Mouse (Mus musculus): ENCODE measurements at regions not wholly inside any gene's neighbourhood (a gene's known extent, or its start where the extent isn't known, plus 50 kb on each side); places are given as distances from the start of the nearest gene placed in this dataset.

DNA sequence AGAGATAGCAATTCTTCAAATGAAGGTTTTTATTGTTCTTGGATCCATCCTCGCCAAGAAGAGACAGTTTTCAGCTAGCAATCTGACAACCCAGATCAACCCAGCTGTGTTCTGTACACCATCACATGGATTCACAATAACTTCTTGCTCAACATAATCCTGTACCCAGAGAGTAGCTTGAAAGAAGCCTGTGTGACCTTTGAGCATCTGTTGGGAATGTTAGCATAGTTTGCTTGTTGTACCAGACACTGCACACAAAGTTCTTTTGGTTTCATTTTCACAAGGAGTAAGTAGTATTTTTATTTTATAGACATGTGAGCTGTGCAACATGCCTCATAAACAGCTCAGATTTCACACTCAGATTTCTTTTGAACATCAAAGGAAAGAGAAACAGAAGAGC lies 136.0 kb downstream of the Gm9733 start:
- Histone ChIP-seq H3K4me1 (ENCODE audit: control insufficient read depth in 1 of 2, insufficient read depth in 2 of 2, low read length in 2 of 2) (no peaks in the 10 kb centered on the region; a peak in 1 of 4 replicates), H3K9me3 (replicated peaks; ENCODE audit: insufficient read depth, low read length) (no peaks in the 10 kb centered on the region), H3K4me3 (ENCODE audit: control insufficient read depth in 1 of 2, insufficient read depth in 1 of 2, low read depth in 2 of 2, low read length in 2 of 2) (no peak overlapping the region), H3K9ac (ENCODE audit: control insufficient read depth, low read depth, low read length, poor library complexity, severe bottlenecking) (no peak overlapping the region), H3K27ac (ENCODE audit: control insufficient read depth, low read depth, low read length) (no peak overlapping the region), H3K36me3 (ENCODE audit: control insufficient read depth in 1 of 2, insufficient read depth in 2 of 2, low read length in 2 of 2) (no peaks in the 10 kb centered on the region), H3K27me3 (ENCODE audit: control insufficient read depth in 1 of 2, insufficient read depth in 2 of 2, low read length in 2 of 2) (no peaks in the 10 kb centered on the region), H3K79me2 (ENCODE audit: control insufficient read depth, insufficient read depth, low read length, poor library complexity) (no peaks in the 10 kb centered on the region)
- TF ChIP-seq JUND (IDR thresholded peaks at IDR 0.05; ENCODE audit: low read depth, low read length), result no peak
- TF ChIP-seq UBTF (IDR thresholded peaks at IDR 0.05; ENCODE audit: borderline replicate concordance, insufficient read depth, low read depth, low read length), result no peak
- TF ChIP-seq USF1 (IDR thresholded peaks at IDR 0.05; ENCODE audit: low read depth, low read length), result no peak
- no peak for TF ChIP-seq ZNF384 (IDR thresholded peaks at IDR 0.05; ENCODE audit: low read depth, low read length)
- TF ChIP-seq MAZ (IDR thresholded peaks at IDR 0.05; ENCODE audit: low read depth, low read length), result no peak
- no peak for DNase-seq (ENCODE audit: low read depth, low spot score)

DNA sequence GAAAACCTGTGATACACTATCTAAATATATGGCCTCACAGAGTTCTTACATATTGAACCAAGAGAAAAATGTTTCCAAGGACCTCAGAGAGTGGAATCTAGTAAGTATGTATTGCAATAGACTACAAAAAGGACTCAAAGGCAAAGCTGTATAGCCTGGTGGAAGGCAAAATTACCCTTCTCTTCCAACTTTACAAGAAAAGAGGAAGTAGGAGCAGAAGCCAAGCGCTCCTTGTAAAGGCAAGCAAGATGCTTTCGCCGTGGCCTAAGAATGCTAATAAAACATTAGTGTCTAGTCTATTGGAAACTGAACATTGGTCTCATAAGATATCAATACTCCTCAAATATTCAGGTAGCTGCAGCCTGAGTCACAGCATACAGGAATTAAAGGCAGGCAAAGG lies 134.0 kb downstream of the Gm9733 start:
- H3K27me3 ChIP-seq (ENCODE audit: control insufficient read depth in 1 of 2, insufficient read depth in 2 of 2, low read length in 2 of 2), result 0 out of 4 replicates have a peak, but pooled peaks cover 0 to 2% of the 10 kb centered on the region in 2 experiments
- TF ChIP-seq SMC3 (IDR thresholded peaks at IDR 0.05; ENCODE audit: low read depth, low read length) (peak; percentile 22), POLR2AphosphoS5 (IDR thresholded peaks at IDR 0.05; ENCODE audit: borderline replicate concordance, low read depth, low read length) (no peak)
- no peaks in the 10 kb centered on the region for H3K36me3 ChIP-seq (ENCODE audit: control insufficient read depth in 1 of 2, insufficient read depth in 2 of 2, low read length in 2 of 2)

DNA sequence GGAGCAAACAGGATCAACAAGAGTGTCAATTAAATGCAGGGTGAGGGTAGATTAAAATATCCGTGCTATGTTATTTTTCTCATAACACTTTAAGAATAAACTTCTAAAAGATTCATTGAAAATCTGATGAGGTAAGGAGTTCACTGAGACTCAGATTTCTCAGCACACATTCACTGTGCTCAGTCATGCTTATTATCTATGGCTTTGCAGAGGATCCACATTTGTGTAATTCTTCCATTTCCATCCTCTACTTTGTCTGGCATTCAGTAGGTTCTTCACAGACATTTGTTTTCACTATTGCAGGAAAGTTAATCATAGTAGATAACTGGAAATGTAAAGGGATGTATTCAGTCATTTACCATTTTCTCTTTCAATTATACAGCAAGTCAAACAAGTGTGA lies 131.8 kb downstream of the Gm9733 start:
- H3K27ac ChIP-seq (ENCODE audit: control insufficient read depth, low read depth, low read length), result no peak overlapping the region
- H3K79me2 ChIP-seq (ENCODE audit: control insufficient read depth, insufficient read depth, low read length, poor library complexity), result no peaks in the 10 kb centered on the region

More for the DNA sequence above, 134.0 kb downstream of the Gm9733 start:
- no peak overlapping the region for H3K4me3 ChIP-seq (ENCODE audit: control insufficient read depth in 1 of 2, insufficient read depth in 1 of 2, low read depth in 2 of 2, low read length in 2 of 2)
- no peaks in the 10 kb centered on the region; a peak in 1 of 4 replicates for H3K4me1 ChIP-seq (ENCODE audit: control insufficient read depth in 1 of 2, insufficient read depth in 2 of 2, low read length in 2 of 2)
- H3K9me3 ChIP-seq (replicated peaks; ENCODE audit: insufficient read depth, low read length), result no peaks in the 10 kb centered on the region
- H3K79me2 ChIP-seq (ENCODE audit: control insufficient read depth, insufficient read depth, low read length, poor library complexity), result no peaks in the 10 kb centered on the region
- no peak overlapping the region for H3K27ac ChIP-seq (ENCODE audit: control insufficient read depth, low read depth, low read length)
- DNase-seq (ENCODE audit: low read depth, low spot score), result peak; percentile 62
- H3K9ac ChIP-seq (ENCODE audit: control insufficient read depth, low read depth, low read length, poor library complexity, severe bottlenecking), result no peak overlapping the region

More for the DNA sequence above, 131.8 kb downstream of the Gm9733 start:
- H3K4me1 ChIP-seq (ENCODE audit: control insufficient read depth in 1 of 2, insufficient read depth in 2 of 2, low read length in 2 of 2), result no peaks in the 10 kb centered on the region
- no peaks in the 10 kb centered on the region for H3K36me3 ChIP-seq (ENCODE audit: control insufficient read depth in 1 of 2, insufficient read depth in 2 of 2, low read length in 2 of 2)
- H3K27me3 ChIP-seq (ENCODE audit: control insufficient read depth in 1 of 2, insufficient read depth in 2 of 2, low read length in 2 of 2), result 0 out of 4 replicates have a peak, but pooled peaks cover 0 to 2% of the 10 kb centered on the region in 2 experiments
- DNase-seq (ENCODE audit: low read depth, low spot score), result no peak
- no peak overlapping the region for H3K9ac ChIP-seq (ENCODE audit: control insufficient read depth, low read depth, low read length, poor library complexity, severe bottlenecking)
- H3K4me3 ChIP-seq (ENCODE audit: control insufficient read depth in 1 of 2, insufficient read depth in 1 of 2, low read depth in 2 of 2, low read length in 2 of 2), result no peak overlapping the region
- no peak for TF ChIP-seq ZMIZ1 (IDR thresholded peaks at IDR 0.05; ENCODE audit: low read depth, low read length)
- no peak for TF ChIP-seq EP300 (IDR thresholded peaks at IDR 0.05; ENCODE audit: low read depth in 1 of 2, low read length in 2 of 2)
- TF ChIP-seq BHLHE40 (IDR thresholded peaks at IDR 0.05; ENCODE audit: borderline replicate concordance, low read depth, low read length), result no peak
- no peak for TF ChIP-seq POLR2AphosphoS5 (IDR thresholded peaks at IDR 0.05; ENCODE audit: borderline replicate concordance, low read depth, low read length)
- no peak for TF ChIP-seq SMC3 (IDR thresholded peaks at IDR 0.05; ENCODE audit: low read depth, low read length)
- no peak for TF ChIP-seq USF1 (IDR thresholded peaks at IDR 0.05; ENCODE audit: low read depth, low read length)
- no peak for TF ChIP-seq ZC3H11A (IDR thresholded peaks at IDR 0.05; ENCODE audit: low read depth, low read length)
- H3K9me3 ChIP-seq (replicated peaks; ENCODE audit: insufficient read depth, low read length), result no peaks in the 10 kb centered on the region

All from MEL (cell line).